Mouse (Mus musculus) C2C12 (cell line): ENCODE data around the gene Znrf3. TPM values are rescaled to one million over a fixed set of nuclear protein-coding genes. Genes with fewer than 3 reads are reported as not detected.

Experiments used
- H3K27me3 ChIP-seq: one replicate; pipeline ENCODE4 v1.6.1; 2011; ENCODE audit not compliant: control insufficient read depth, insufficient read depth, insufficient read length
- H3K36me3 ChIP-seq: one replicate; pipeline ENCODE4 v1.6.1; 2011; ENCODE audit not compliant: control insufficient read depth, insufficient read depth
- H3K4me3 ChIP-seq: one replicate; pipeline ENCODE4 v1.5.1; 2011; ENCODE audit warnings: mild to moderate bottlenecking, control low read depth; ENCODE audit not compliant: poor library complexity, insufficient read depth, severe bottlenecking
- H3K79me2 ChIP-seq: one replicate; pipeline ENCODE4 v1.6.1; 2011; ENCODE audit not compliant: control insufficient read depth, insufficient read depth
- H3K79me3 ChIP-seq: one replicate; pipeline ENCODE4 v1.6.1; 2011; ENCODE audit warnings: low read depth, control low read depth
- H3ac ChIP-seq: one replicate; pipeline ENCODE3; 2011; ENCODE audit warnings: low read depth; ENCODE audit not compliant: control insufficient read depth, insufficient read length
- CEBPB ChIP-seq: IDR thresholded peaks from one replicate; pipeline ENCODE4 v1.6.1; 2011; ENCODE audit warnings: low read depth, mild to moderate bottlenecking, control low read depth, moderate library complexity
- CTCF ChIP-seq: IDR thresholded peaks from one replicate; pipeline ENCODE4 v1.5.1; 2011; ENCODE audit not compliant: control insufficient read depth, insufficient read depth, insufficient read length
- FOSL1 ChIP-seq: IDR thresholded peaks from one replicate; pipeline ENCODE4 v1.8.0; 2011; ENCODE audit warnings: mild to moderate bottlenecking, low read length; ENCODE audit not compliant: poor library complexity, insufficient read depth, severe bottlenecking
- MAX ChIP-seq: IDR thresholded peaks from one replicate; pipeline ENCODE4 v1.6.1; 2011; ENCODE audit warnings: mild to moderate bottlenecking, control low read depth
- MYOD1 ChIP-seq: IDR thresholded peaks from one replicate; pipeline ENCODE4 v1.6.1; 2011; ENCODE audit warnings: low read depth; ENCODE audit not compliant: control insufficient read depth, insufficient read length
- MYOG ChIP-seq: IDR thresholded peaks from one replicate; pipeline ENCODE4 v1.6.1; 2011; ENCODE audit not compliant: control insufficient read depth, insufficient read length; ENCODE audit errors: extremely low read depth
- USF1 ChIP-seq: IDR thresholded peaks from one replicate; pipeline ENCODE4 v1.6.1; 2011; ENCODE audit warnings: low read depth, mild to moderate bottlenecking, control low read depth, moderate library complexity
- polyA plus RNA-seq: library from polyadenylated mRNA; unstranded; fragments of >200 nt; fragmentation: generic; extraction: Trizol; gene quantifications from one replicate; pipeline ENCODE4 v1.2.1, GENCODE M21; 2012; ENCODE audit warnings: missing spikeins

The Znrf3 gene
- polyA plus RNA-seq, 1 experiment, result 4.0 TPM

- TF ChIP-seq MAX (no peak), CTCF (no peak), FOSL1 (no peak)
- no peak overlapping the region for H3ac ChIP-seq
- peaks cover 11% of the 10 kb centered on the region for H3K79me3 ChIP-seq
- no peaks in the 10 kb centered on the region for H3K36me3 ChIP-seq
- H3K4me3 ChIP-seq, result no peak overlapping the region
- H3K79me2 ChIP-seq, result peaks cover 82% of the 10 kb centered on the region
- no peaks in the 10 kb centered on the region for H3K27me3 ChIP-seq
Measured at GRCm38 (mm10) chr11:5398301-5399053, 46.2 kb downstream of the Znrf3 start.

GRCm38 (mm10) chr11:5390969-5391831 is 53.4 kb downstream of the Znrf3 start:
- TF ChIP-seq MYOD1, result no peak
- TF ChIP-seq CTCF, result no peak
- H3ac ChIP-seq, result no peak overlapping the region
- no peak overlapping the region for H3K4me3 ChIP-seq
- H3K27me3 ChIP-seq, result no peaks in the 10 kb centered on the region
- H3K79me2 ChIP-seq, result peaks cover 83% of the 10 kb centered on the region
- peaks cover 13% of the 10 kb centered on the region for H3K79me3 ChIP-seq
- no peaks in the 10 kb centered on the region for H3K36me3 ChIP-seq

- no peaks in the 10 kb centered on the region for H3K27me3 ChIP-seq
- no peak overlapping the region for H3ac ChIP-seq
- peaks cover 51% of the 10 kb centered on the region for H3K79me2 ChIP-seq
- H3K36me3 ChIP-seq, result peaks cover 5% of the 10 kb centered on the region
- no peak for TF ChIP-seq USF1
- TF ChIP-seq MYOD1, result no peak
- no peak for TF ChIP-seq CTCF
- TF ChIP-seq CEBPB, result no peak
- TF ChIP-seq FOSL1, result no peak
- no peak for TF ChIP-seq MYOG
- TF ChIP-seq MAX, result no peak
- no peak overlapping the region for H3K4me3 ChIP-seq
- peaks cover 26% of the 10 kb centered on the region for H3K79me3 ChIP-seq
Measured at GRCm38 (mm10) chr11:5382652-5383051, 62.0 kb downstream of the Znrf3 start.

- Histone ChIP-seq H3K27me3 (no peaks in the 10 kb centered on the region), H3K79me2 (peaks cover 54% of the 10 kb centered on the region), H3K36me3 (peaks cover 5% of the 10 kb centered on the region), H3K4me3 (no peak overlapping the region), H3ac (no peak overlapping the region), H3K79me3 (peaks cover 23% of the 10 kb centered on the region)
- TF ChIP-seq MYOG (no peak), MYOD1 (no peak), CEBPB (no peak), CTCF (no peak)
Measured at GRCm38 (mm10) chr11:5381226-5381625, 63.4 kb downstream of the Znrf3 start.

- Histone ChIP-seq H3K4me3 (no peak overlapping the region), H3K79me3 (peaks cover 17% of the 10 kb centered on the region), H3ac (no peak overlapping the region), H3K79me2 (peaks cover 48% of the 10 kb centered on the region), H3K27me3 (no peaks in the 10 kb centered on the region), H3K36me3 (peaks cover 5% of the 10 kb centered on the region)
- no peak for TF ChIP-seq MYOD1
- TF ChIP-seq CEBPB, result peak; percentile 91
- TF ChIP-seq CTCF, result no peak
- TF ChIP-seq USF1, result no peak
- TF ChIP-seq MAX, result no peak
- TF ChIP-seq FOSL1, result no peak
Measured at GRCm38 (mm10) chr11:5380275-5380674, 64.4 kb downstream of the Znrf3 start.

- Histone ChIP-seq H3K27me3 (no peaks in the 10 kb centered on the region), H3ac (no peak overlapping the region), H3K4me3 (no peak overlapping the region), H3K79me2 (peaks cover 54% of the 10 kb centered on the region), H3K79me3 (peaks cover 16% of the 10 kb centered on the region), H3K36me3 (no peaks in the 10 kb centered on the region)
- TF ChIP-seq MYOD1, result no peak
- TF ChIP-seq MYOG, result no peak
- TF ChIP-seq FOSL1, result no peak
- TF ChIP-seq CEBPB, result no peak
- TF ChIP-seq CTCF, result no peak
- TF ChIP-seq USF1, result no peak
- TF ChIP-seq MAX, result no peak
Measured at GRCm38 (mm10) chr11:5369176-5369575, 75.5 kb downstream of the Znrf3 start.
